Mouse (Mus musculus) brain, embryonic 18.5 days (tissue): ENCODE results near the gene Atp2c1.

Experiments used
- DNase-seq: peaks from one replicate; pipeline ENCODE4 v3.0.0-alpha.2; 2012; ENCODE audit warnings: low read depth, low spot score

Atp2c1 gene

GRCm38 (mm10) chr9:105488363-105488762 lies 38.8 kb downstream of the Atp2c1 start:
- DNase-seq: no peak

- no peak for DNase-seq
Measured at GRCm38 (mm10) chr9:105484338-105485084, 42.6 kb downstream of the Atp2c1 start.

GRCm38 (mm10) chr9:105483880-105484279 lies 43.2 kb downstream of the Atp2c1 start:
- no peak for DNase-seq

DNA sequence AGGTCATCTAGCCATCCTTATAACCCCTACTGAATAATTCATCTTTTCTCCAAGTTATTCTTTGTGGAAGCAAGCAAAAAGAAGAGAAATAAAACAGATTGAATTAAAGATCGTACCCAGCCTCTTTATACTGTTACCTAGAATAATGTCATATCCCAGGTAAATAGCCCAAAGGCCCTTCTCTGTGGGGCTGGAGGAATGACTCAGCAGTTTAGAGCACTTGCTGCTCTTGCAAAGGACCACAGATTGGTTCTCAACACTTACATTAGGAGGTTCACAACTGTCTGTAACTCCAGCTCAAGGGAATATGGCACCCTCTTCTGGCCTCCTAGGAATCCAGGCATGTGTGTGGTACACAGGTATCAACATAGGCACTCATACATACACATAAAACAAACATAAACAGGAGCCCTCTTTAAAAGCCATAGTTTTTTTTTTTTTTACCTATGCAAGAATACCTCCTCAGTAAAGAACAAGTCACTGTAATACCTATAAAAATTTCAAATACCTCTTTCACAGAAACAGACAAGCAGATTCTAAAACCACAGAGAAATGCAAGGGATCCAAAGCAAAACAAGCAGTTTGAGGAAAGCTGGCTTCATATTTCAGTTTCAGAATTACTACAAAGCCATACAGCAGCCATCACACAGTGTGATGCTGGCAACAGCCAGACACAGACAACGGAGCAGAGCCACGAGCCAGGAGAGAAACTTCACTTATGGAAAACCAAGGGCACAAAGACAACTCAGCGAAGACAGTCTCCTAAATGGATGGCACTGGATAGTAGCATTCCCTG lies 44.2 kb downstream of the Atp2c1 start:
- DNase-seq: no peak

DNA sequence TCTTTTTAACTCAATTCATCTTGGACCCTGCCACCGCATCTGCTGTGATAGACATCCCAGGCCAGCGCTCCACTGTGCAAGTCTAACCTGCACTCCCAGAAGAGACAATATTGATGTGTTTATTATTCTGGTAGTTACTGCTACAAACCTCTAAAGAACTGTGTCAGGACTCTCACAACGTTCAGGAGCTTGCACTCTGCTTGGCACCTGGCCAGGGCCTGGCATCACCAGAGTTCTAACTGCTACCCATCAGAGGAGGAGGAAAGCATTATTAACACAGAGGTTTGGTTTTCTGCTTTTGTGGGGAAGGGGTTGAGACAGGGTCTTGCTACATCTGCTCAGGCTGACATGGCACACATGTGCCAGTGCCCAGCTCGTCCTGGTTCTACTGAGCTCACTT lies 45.0 kb downstream of the Atp2c1 start:
- DNase-seq: no peak

DNA sequence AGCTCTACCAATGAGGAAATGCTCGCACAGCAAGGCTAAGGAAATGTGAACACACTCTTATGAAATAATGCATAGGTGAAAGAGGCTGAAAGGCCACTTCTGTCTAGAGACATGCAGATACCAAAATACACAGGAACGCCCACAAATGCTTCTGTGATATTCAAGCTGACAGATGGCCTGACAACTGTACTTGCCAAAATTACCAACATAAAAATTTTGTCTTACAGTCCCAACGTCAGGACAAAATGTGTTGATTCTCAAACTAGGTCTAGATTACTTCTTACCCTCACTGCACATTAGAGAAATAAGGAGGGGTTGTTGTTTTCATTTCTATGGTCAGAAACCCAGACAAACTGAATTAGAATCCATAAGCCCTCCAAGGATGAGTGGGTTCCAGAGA lies 51.0 kb downstream of the Atp2c1 start:
- no peak for DNase-seq

DNA sequence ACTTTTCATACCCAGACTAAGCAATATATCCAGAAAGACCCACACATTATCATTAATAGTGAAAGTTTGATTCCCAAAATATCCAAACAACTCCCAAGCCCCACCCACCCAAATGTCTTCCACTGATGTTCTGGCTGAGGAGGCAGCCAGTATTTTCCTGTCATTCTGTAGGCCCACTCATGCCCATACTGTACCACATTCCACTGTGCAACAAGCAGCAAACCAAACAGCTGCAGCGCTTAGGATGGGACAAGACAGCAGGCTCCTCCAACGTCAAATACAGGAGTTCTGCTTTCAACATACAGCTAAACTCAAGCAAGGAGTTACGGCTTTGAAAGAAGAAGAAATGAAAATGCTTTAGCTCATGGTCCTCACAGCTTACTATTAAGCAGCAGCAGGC lies 52.2 kb downstream of the Atp2c1 start:
- no peak for DNase-seq

- no peak for DNase-seq
Measured at GRCm38 (mm10) chr9:105467787-105468186, 59.3 kb downstream of the Atp2c1 start.

DNA sequence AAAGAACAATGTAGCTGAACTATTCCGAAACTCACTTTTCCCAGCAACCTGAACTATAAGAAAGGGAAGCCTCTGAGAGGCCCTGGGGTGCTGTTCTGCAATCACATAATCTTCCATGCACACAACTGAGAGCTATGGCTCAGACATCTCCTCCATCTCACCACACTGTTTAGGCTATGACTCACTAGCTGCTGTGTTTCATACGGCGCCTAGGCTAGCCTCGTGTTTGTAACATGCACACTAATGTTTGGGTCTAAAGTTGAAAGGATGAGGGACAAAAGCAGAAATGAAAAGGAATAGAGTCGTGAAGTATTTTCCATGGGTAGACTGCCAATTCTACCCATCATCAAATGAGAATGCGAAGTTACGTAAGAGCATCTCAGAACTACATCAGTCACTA lies 65.6 kb downstream of the Atp2c1 start:
- DNase-seq: no peak

DNA sequence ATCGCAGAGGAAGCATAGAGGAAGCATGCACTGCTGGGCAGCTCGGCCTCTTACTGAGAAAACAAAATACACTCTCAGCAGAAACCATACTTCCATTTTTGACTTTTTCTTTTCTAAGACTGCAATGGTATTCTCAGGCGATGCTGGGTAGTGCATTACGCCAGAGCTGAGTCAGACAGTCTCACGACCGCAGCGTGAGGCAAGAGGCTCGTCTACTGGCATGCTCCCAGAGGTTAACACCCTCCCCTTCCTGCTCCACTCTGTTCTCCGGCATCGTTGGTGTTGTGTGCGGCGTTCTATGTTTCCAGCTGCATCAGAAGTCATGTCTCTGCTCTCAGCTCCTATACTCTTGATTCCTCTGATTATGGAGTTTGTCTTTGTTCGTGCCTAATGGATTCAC lies 68.1 kb downstream of the Atp2c1 start:
- no peak for DNase-seq

- no peak for DNase-seq
Measured at GRCm38 (mm10) chr9:105408549-105408948, 118.6 kb downstream of the Atp2c1 start.

GRCm38 (mm10) chr9:105395218-105395627 lies 131.9 kb downstream of the Atp2c1 start, which contains the start of the genes Aste1 and Nek11:
Gene Aste1 (plus strand): TSS chr9:105395392.
Gene Nek11 (minus strand): TSS chr9:105395524.
- DNase-seq: peak; percentile 71

DNA sequence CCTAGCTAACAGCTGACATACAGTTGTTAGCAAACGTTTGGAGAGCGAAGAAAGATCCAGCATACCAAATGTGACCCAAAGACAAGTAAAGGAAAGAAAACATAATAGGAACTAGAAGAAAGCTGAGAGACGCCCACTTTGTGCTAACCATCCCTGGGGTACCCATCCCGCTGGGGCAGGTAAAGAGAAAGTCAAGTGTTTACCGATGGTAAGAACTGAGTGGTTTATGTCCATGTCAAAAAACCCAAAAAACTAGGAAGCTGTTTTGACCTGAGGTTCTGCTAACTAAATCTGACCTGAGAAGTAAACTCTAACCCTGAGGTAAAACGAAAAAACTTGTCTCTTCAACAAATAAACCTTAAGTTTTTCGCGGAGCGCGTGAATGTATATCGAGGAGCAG lies 132.4 kb downstream of the Atp2c1 start:
- DNase-seq: no peak

DNA sequence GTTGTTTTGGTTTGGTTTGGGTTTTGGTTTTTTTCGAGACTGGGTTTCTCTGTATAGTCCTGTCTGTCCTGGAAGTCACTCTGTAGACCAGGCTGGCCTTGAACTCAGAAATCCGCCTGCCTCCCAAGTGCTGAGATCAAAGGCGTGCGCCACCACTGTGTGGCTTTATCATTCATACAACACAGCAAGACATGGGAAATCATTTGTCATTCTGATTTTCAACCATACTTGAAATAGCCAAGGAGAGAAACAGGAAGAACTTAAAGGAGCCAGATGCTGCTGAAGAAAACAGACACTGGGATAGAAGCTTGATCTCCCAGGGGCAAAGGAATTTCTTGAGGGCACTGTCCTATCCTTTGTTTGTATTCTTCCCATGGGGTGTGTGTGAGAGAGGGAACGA lies 136.5 kb downstream of the Atp2c1 start:
- no peak for DNase-seq

GRCm38 (mm10) chr9:105389289-105389688 lies 137.8 kb downstream of the Atp2c1 start:
- DNase-seq: no peak

GRCm38 (mm10) chr9:105387403-105387802 lies 139.7 kb downstream of the Atp2c1 start:
- no peak for DNase-seq

- no peak for DNase-seq
Measured at GRCm38 (mm10) chr9:105379533-105380145, 147.5 kb downstream of the Atp2c1 start.

GRCm38 (mm10) chr9:105377622-105378021 lies 149.5 kb downstream of the Atp2c1 start:
- DNase-seq: no peak

DNA sequence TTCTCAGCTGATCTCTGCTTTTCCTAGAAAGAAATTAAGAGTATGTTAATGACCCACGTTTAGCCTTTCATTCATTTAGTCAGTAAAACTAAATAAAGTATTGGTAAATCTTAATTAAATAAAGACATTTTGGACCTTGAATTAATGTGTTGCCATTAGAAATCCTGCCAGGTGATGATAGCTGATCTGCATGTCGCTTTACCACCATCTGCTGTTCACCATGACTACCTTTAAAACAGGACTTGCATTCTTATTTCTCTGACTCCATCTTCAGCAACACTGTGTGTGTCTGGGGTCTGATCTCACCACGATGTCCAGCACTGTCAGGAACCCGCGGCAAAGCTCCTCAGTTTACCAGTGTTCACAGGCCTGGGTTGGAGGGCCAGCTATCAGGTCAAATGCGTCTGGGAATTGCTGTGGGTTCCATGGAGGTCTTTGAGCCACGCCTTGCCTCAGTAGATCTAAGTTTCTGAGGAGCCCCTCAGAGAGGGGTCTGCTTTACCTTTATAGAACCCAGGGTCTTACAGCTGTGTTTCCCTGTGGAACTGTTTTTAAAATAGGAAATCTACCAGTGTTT lies 150.1 kb downstream of the Atp2c1 start:
- no peak for DNase-seq

- DNase-seq: no peak
Measured at GRCm38 (mm10) chr9:105376411-105376810, 150.7 kb downstream of the Atp2c1 start.

DNA sequence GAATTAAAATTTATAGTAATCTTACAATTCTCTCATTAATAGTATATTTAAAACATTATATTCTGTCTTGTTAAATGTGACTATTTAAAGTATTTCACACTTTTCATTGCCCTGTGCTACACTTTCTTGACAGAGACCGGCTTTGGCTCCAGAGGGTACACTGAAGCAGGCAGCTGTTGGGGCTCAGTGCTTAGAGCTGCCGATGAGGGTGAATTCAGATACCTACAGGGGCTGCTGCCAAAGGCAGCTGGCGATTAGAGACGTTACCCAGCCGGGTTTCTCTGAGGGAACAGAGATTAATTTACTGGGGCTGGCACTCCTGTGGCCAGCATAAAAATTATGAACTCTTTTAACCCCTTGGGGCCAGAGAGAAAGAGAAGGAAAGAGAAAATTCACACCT lies 152.8 kb downstream of the Atp2c1 start:
- no peak for DNase-seq

- no peak for DNase-seq
Measured at GRCm38 (mm10) chr9:105368605-105369004, 158.5 kb downstream of the Atp2c1 start.
